8 mouse cellular contexts compared by ENCODE assay signal in genomic region chr7:28570291-28570981, GRCm38 (mm10). TPM values are rescaled to one million over a fixed set of nuclear protein-coding genes. Genes with fewer than 3 reads are reported as not detected.
DNase-seq lines count a peak whose midpoint lies in the region; ATAC-seq and TF ChIP-seq lines count a peak whose summit lies in the region.

No protein-coding gene starts in this region.

- no peaks in the 10 kb centered on the region for H3K27me3 ChIP-seq in liver, embryonic 13.5 days
- no peaks in the 10 kb centered on the region for H3K27me3 ChIP-seq in liver, embryonic 11.5 days (replicated peaks; ENCODE audit: control insufficient read depth, insufficient read depth, low read length)
- H3K27me3 ChIP-seq in embryonic facial prominence, embryonic 12.5 days = no peaks in the 10 kb centered on the region
- H3K27me3 ChIP-seq in intestine, embryonic 14.5 days (replicated peaks; ENCODE audit: control insufficient read depth, insufficient read depth, low read length) = no peaks in the 10 kb centered on the region
- no peaks in the 10 kb centered on the region for H3K27me3 ChIP-seq in lung, embryonic 14.5 days (ENCODE audit: insufficient read depth, low read length)
- no peaks in the 10 kb centered on the region for H3K27me3 ChIP-seq in forebrain, embryonic 14.5 days (replicated peaks; ENCODE audit: control insufficient read depth, insufficient read depth, low read length)

- peaks cover 56% of the 10 kb centered on the region for H3K4me1 ChIP-seq in liver, embryonic 13.5 days (replicated peaks)
- peaks cover 39% of the 10 kb centered on the region for H3K4me1 ChIP-seq in liver, embryonic 11.5 days (replicated peaks; ENCODE audit: control insufficient read depth, insufficient read depth, low read length)
- H3K4me1 ChIP-seq in embryonic facial prominence, embryonic 12.5 days = peaks cover 12% of the 10 kb centered on the region; the same call in 1 of the 2 replicates
- peaks cover 30% of the 10 kb centered on the region; the same call in 1 of the 2 replicates for H3K4me1 ChIP-seq in intestine, embryonic 14.5 days (replicated peaks; ENCODE audit: control insufficient read depth, insufficient read depth, low read length)
- H3K4me1 ChIP-seq in lung, embryonic 14.5 days (ENCODE audit: insufficient read depth) = peaks cover 19% of the 10 kb centered on the region
- no peaks in the 10 kb centered on the region for H3K4me1 ChIP-seq in forebrain, embryonic 14.5 days (ENCODE audit: control insufficient read depth, insufficient read depth, low read length)

- H3K4me3 ChIP-seq in liver, embryonic 13.5 days (replicated peaks) = no peak overlapping the region
- H3K4me3 ChIP-seq in liver, embryonic 11.5 days (ENCODE audit: low read depth, low read length) = no peak overlapping the region
- no peak overlapping the region for H3K4me3 ChIP-seq in embryonic facial prominence, embryonic 12.5 days
- no peak overlapping the region for H3K4me3 ChIP-seq in intestine, embryonic 14.5 days (ENCODE audit: low read depth, low read length)
- no peak overlapping the region for H3K4me3 ChIP-seq in lung, embryonic 14.5 days (ENCODE audit: low read depth, low read length)
- H3K4me3 ChIP-seq in forebrain, embryonic 14.5 days (ENCODE audit: low read depth, low read length) = no peak overlapping the region

- TF ChIP-seq CTCF in lung, embryonic 14.5 days (IDR thresholded peaks at IDR 0.05; ENCODE audit: low read depth) = peak; percentile 14; the same call in 1 of the 2 replicates

- H3K4me2 ChIP-seq in liver, embryonic 13.5 days = no peak overlapping the region
- no peak overlapping the region for H3K4me2 ChIP-seq in liver, embryonic 11.5 days
- H3K4me2 ChIP-seq in embryonic facial prominence, embryonic 12.5 days (replicated peaks) = no peak overlapping the region
- H3K4me2 ChIP-seq in intestine, embryonic 14.5 days (ENCODE audit: low read length) = peak overlapping the region; percentile 18
- H3K4me2 ChIP-seq in lung, embryonic 14.5 days = peak overlapping the region; percentile 41
- H3K4me2 ChIP-seq in forebrain, embryonic 14.5 days (ENCODE audit: low read length) = no peak overlapping the region

- no peaks in the 10 kb centered on the region for H3K9me3 ChIP-seq in liver, embryonic 13.5 days (replicated peaks)
- H3K9me3 ChIP-seq in liver, embryonic 11.5 days (ENCODE audit: control insufficient read depth, low read length) = no peaks in the 10 kb centered on the region
- no peaks in the 10 kb centered on the region for H3K9me3 ChIP-seq in embryonic facial prominence, embryonic 12.5 days
- no peaks in the 10 kb centered on the region for H3K9me3 ChIP-seq in intestine, embryonic 14.5 days (ENCODE audit: control insufficient read depth, low read length)
- no peaks in the 10 kb centered on the region for H3K9me3 ChIP-seq in lung, embryonic 14.5 days (ENCODE audit: low read depth, low read length)
- H3K9me3 ChIP-seq in forebrain, embryonic 14.5 days (replicated peaks; ENCODE audit: control insufficient read depth, low read length) = no peaks in the 10 kb centered on the region

- no peak for ATAC-seq in liver, embryonic 13.5 days (ENCODE audit: low read depth)
- ATAC-seq in liver, embryonic 11.5 days (replicated peaks; ENCODE audit: low FRiP score) = no peak
- ATAC-seq in embryonic facial prominence, embryonic 12.5 days (ENCODE audit: insufficient number of reproducible peaks, insufficient read depth, low FRiP score, low TSS enrichment) = peak; percentile 37; the same call in 1 of the 2 replicates
- ATAC-seq in intestine, embryonic 14.5 days (replicated peaks; ENCODE audit: low FRiP score, low TSS enrichment, low read depth) = peak; percentile 65
- peak; percentile 55 for ATAC-seq in lung, embryonic 14.5 days (ENCODE audit: insufficient read depth)
- ATAC-seq in forebrain, embryonic 14.5 days = no peak

- H3K36me3 ChIP-seq in liver, embryonic 13.5 days = peaks cover 45% of the 10 kb centered on the region
- H3K36me3 ChIP-seq in liver, embryonic 11.5 days (ENCODE audit: control insufficient read depth, insufficient read depth, low read length) = peaks cover 16% of the 10 kb centered on the region; the same call in 1 of the 2 replicates
- H3K36me3 ChIP-seq in embryonic facial prominence, embryonic 12.5 days = peaks cover 36% of the 10 kb centered on the region
- peaks cover 46% of the 10 kb centered on the region for H3K36me3 ChIP-seq in intestine, embryonic 14.5 days (ENCODE audit: control insufficient read depth, insufficient read depth, low read length)
- peaks cover 29% of the 10 kb centered on the region for H3K36me3 ChIP-seq in lung, embryonic 14.5 days (ENCODE audit: insufficient read depth)
- peaks cover 36% of the 10 kb centered on the region for H3K36me3 ChIP-seq in forebrain, embryonic 14.5 days (ENCODE audit: control insufficient read depth, insufficient read depth, low read length)

- H3K27ac ChIP-seq in liver, embryonic 13.5 days = peak overlapping the region; percentile 47; the same call in 1 of the 2 replicates
- H3K27ac ChIP-seq in liver, embryonic 11.5 days (ENCODE audit: low read depth, low read length) = no peak overlapping the region; the same call in 1 of the 2 replicates
- peak overlapping the region; percentile 62 for H3K27ac ChIP-seq in embryonic facial prominence, embryonic 12.5 days
- H3K27ac ChIP-seq in intestine, embryonic 14.5 days (ENCODE audit: low read depth) = peak overlapping the region; percentile 77
- peak overlapping the region; percentile 92 for H3K27ac ChIP-seq in lung, embryonic 14.5 days (ENCODE audit: low read depth)
- no peak overlapping the region; the same call in 1 of the 2 replicates for H3K27ac ChIP-seq in forebrain, embryonic 14.5 days (ENCODE audit: low read depth, low read length)

- WGBS in liver, embryonic 13.5 days (ENCODE audit: insufficient replicate concordance) = 72% methylated on average over 12 of the region's 12 CpGs
- 79% methylated on average over 12 of the region's 12 CpGs for WGBS in liver, embryonic 11.5 days
- WGBS in embryonic facial prominence, embryonic 12.5 days = 70% methylated on average over 12 of the region's 12 CpGs
- WGBS in intestine, embryonic 14.5 days = 65% methylated on average over 12 of the region's 12 CpGs
- WGBS in lung, embryonic 14.5 days = 50% methylated on average over 12 of the region's 12 CpGs
- 70% methylated on average over 12 of the region's 12 CpGs for WGBS in forebrain, embryonic 14.5 days

- no peak for DNase-seq in liver, embryonic 13.5 days
- DNase-seq in liver, embryonic 11.5 days (ENCODE audit: low spot score) = no peak
- peak; percentile 84 for DNase-seq in intestine, embryonic 14.5 days (ENCODE audit: low spot score)
- peak; percentile 85 for DNase-seq in lung, embryonic 14.5 days
- DNase-seq in urinary bladder, postnatal 10 days (ENCODE audit: low spot score) = peak; percentile 77
- no peak for DNase-seq in layer of hippocampus, adult 9-11 months
- DNase-seq in forebrain, embryonic 14.5 days (ENCODE audit: low spot score) = no peak

- H3K9ac ChIP-seq in liver, embryonic 13.5 days = 0 out of 2 replicates have a peak overlapping the region, but pooled peaks have one; percentile 17
- no peak overlapping the region for H3K9ac ChIP-seq in liver, embryonic 11.5 days (ENCODE audit: low read depth, low read length)
- no peak overlapping the region for H3K9ac ChIP-seq in embryonic facial prominence, embryonic 12.5 days
- H3K9ac ChIP-seq in intestine, embryonic 14.5 days (ENCODE audit: low read length) = no peak overlapping the region
- peak overlapping the region; percentile 3; the same call in 1 of the 2 replicates for H3K9ac ChIP-seq in lung, embryonic 14.5 days
- no peak overlapping the region for H3K9ac ChIP-seq in forebrain, embryonic 14.5 days (ENCODE audit: low read length)

RNA-seq across cellular contexts. Expression of gene Nccrp1, which starts 23.4 kb away (rescaled TPM):
- polyA plus RNA-seq in liver, embryonic 13.5 days (2015; fragmentation: Nextera tagmentation; extraction: Ambion mirVana) = not detected in 2 replicates
- not detected in 2 replicates for polyA plus RNA-seq in liver, embryonic 11.5 days (2014; fragmentation: Nextera tagmentation; extraction: Ambion mirVana)
- not detected in 2 replicates for polyA plus RNA-seq in embryonic facial prominence, embryonic 12.5 days (2016; fragmentation: Nextera tagmentation; extraction: Ambion mirVana)
- not detected in 2 replicates for polyA plus RNA-seq in intestine, embryonic 14.5 days (2014; fragmentation: Nextera tagmentation; extraction: Ambion mirVana)
- not detected in 2 replicates for polyA plus RNA-seq in lung, embryonic 14.5 days (2014; fragmentation: Nextera tagmentation; extraction: Ambion mirVana)
- polyA plus RNA-seq in forebrain, embryonic 14.5 days (2014; fragmentation: Nextera tagmentation; extraction: Ambion mirVana) = not detected in 2 replicates

RNA-seq across cellular contexts. Expression of gene Samd4b, which starts 27.5 kb away (rescaled TPM):
- polyA plus RNA-seq in liver, embryonic 13.5 days (2015; fragmentation: Nextera tagmentation; extraction: Ambion mirVana) = 4.1 and 5.8 TPM in 2 replicates
- polyA plus RNA-seq in liver, embryonic 11.5 days (2014; fragmentation: Nextera tagmentation; extraction: Ambion mirVana) = 17.4 and 18.6 TPM in 2 replicates
- polyA plus RNA-seq in embryonic facial prominence, embryonic 12.5 days (2016; fragmentation: Nextera tagmentation; extraction: Ambion mirVana) = 36.6 and 36.8 TPM in 2 replicates
- polyA plus RNA-seq in intestine, embryonic 14.5 days (2014; fragmentation: Nextera tagmentation; extraction: Ambion mirVana) = 26.7 and 27.7 TPM in 2 replicates
- polyA plus RNA-seq in lung, embryonic 14.5 days (2014; fragmentation: Nextera tagmentation; extraction: Ambion mirVana) = 27.9 and 34.0 TPM in 2 replicates
- polyA plus RNA-seq in forebrain, embryonic 14.5 days (2014; fragmentation: Nextera tagmentation; extraction: Ambion mirVana) = 20.1 and 24.1 TPM in 2 replicates

RNA-seq across cellular contexts. Expression of gene Pak4, which starts 27.5 kb away (rescaled TPM):
- polyA plus RNA-seq in liver, embryonic 13.5 days (2015; fragmentation: Nextera tagmentation; extraction: Ambion mirVana) = 16.2 and 18.5 TPM in 2 replicates
- polyA plus RNA-seq in liver, embryonic 11.5 days (2014; fragmentation: Nextera tagmentation; extraction: Ambion mirVana) = 34.0 and 35.3 TPM in 2 replicates
- polyA plus RNA-seq in embryonic facial prominence, embryonic 12.5 days (2016; fragmentation: Nextera tagmentation; extraction: Ambion mirVana) = 43.4 and 44.1 TPM in 2 replicates
- 50.2 and 50.8 TPM in 2 replicates for polyA plus RNA-seq in intestine, embryonic 14.5 days (2014; fragmentation: Nextera tagmentation; extraction: Ambion mirVana)
- polyA plus RNA-seq in lung, embryonic 14.5 days (2014; fragmentation: Nextera tagmentation; extraction: Ambion mirVana) = 46.2 and 52.5 TPM in 2 replicates
- 12.6 and 16.0 TPM in 2 replicates for polyA plus RNA-seq in forebrain, embryonic 14.5 days (2014; fragmentation: Nextera tagmentation; extraction: Ambion mirVana)

RNA-seq across cellular contexts. Expression of gene Sycn, which starts 29.8 kb away (rescaled TPM):
- not detected in 2 replicates for polyA plus RNA-seq in liver, embryonic 13.5 days (2015; fragmentation: Nextera tagmentation; extraction: Ambion mirVana)
- not detected in 2 replicates for polyA plus RNA-seq in liver, embryonic 11.5 days (2014; fragmentation: Nextera tagmentation; extraction: Ambion mirVana)
- polyA plus RNA-seq in embryonic facial prominence, embryonic 12.5 days (2016; fragmentation: Nextera tagmentation; extraction: Ambion mirVana) = not detected in 2 replicates
- polyA plus RNA-seq in intestine, embryonic 14.5 days (2014; fragmentation: Nextera tagmentation; extraction: Ambion mirVana) = 15.7 and 17.9 TPM in 2 replicates
- polyA plus RNA-seq in lung, embryonic 14.5 days (2014; fragmentation: Nextera tagmentation; extraction: Ambion mirVana) = not detected in 2 replicates
- polyA plus RNA-seq in forebrain, embryonic 14.5 days (2014; fragmentation: Nextera tagmentation; extraction: Ambion mirVana) = not detected in 2 replicates

RNA-seq across cellular contexts. Expression of gene Ifnl3, which starts 47.8 kb away (rescaled TPM):
- polyA plus RNA-seq in liver, embryonic 13.5 days (2015; fragmentation: Nextera tagmentation; extraction: Ambion mirVana) = not detected in 2 replicates
- not detected in 2 replicates for polyA plus RNA-seq in liver, embryonic 11.5 days (2014; fragmentation: Nextera tagmentation; extraction: Ambion mirVana)
- not detected in 2 replicates for polyA plus RNA-seq in embryonic facial prominence, embryonic 12.5 days (2016; fragmentation: Nextera tagmentation; extraction: Ambion mirVana)
- polyA plus RNA-seq in intestine, embryonic 14.5 days (2014; fragmentation: Nextera tagmentation; extraction: Ambion mirVana) = not detected in 2 replicates
- polyA plus RNA-seq in lung, embryonic 14.5 days (2014; fragmentation: Nextera tagmentation; extraction: Ambion mirVana) = not detected in 2 replicates
- polyA plus RNA-seq in forebrain, embryonic 14.5 days (2014; fragmentation: Nextera tagmentation; extraction: Ambion mirVana) = not detected in 2 replicates

Comparison
In these comparisons a context has a peak if more than half of its experiments do, and no peak if none do; other contexts are left out.
1. H3K27ac ChIP-seq: peak in liver, embryonic 13.5 days (single experiment), embryonic facial prominence, embryonic 12.5 days (single experiment), intestine, embryonic 14.5 days (single experiment) and lung, embryonic 14.5 days (single experiment); none in liver, embryonic 11.5 days (single experiment) and forebrain, embryonic 14.5 days (single experiment).
2. H3K9ac ChIP-seq: peak in liver, embryonic 13.5 days (single experiment) and lung, embryonic 14.5 days (single experiment); none in liver, embryonic 11.5 days (single experiment), embryonic facial prominence, embryonic 12.5 days (single experiment), intestine, embryonic 14.5 days (single experiment) and forebrain, embryonic 14.5 days (single experiment).
3. ATAC-seq: peak in embryonic facial prominence, embryonic 12.5 days (single experiment), intestine, embryonic 14.5 days (single experiment) and lung, embryonic 14.5 days (single experiment); none in liver, embryonic 13.5 days (single experiment), liver, embryonic 11.5 days (single experiment) and forebrain, embryonic 14.5 days (single experiment).
4. DNase-seq: peak in intestine, embryonic 14.5 days (single experiment), lung, embryonic 14.5 days (single experiment) and urinary bladder, postnatal 10 days (single experiment); none in liver, embryonic 13.5 days (single experiment), liver, embryonic 11.5 days (single experiment), layer of hippocampus, adult 9-11 months (single experiment) and forebrain, embryonic 14.5 days (single experiment).
5. H3K4me2 ChIP-seq: peak in intestine, embryonic 14.5 days (single experiment) and lung, embryonic 14.5 days (single experiment); none in liver, embryonic 13.5 days (single experiment), liver, embryonic 11.5 days (single experiment), embryonic facial prominence, embryonic 12.5 days (single experiment) and forebrain, embryonic 14.5 days (single experiment).